Comparison of ENCODE assay signal across 10 mouse cellular contexts in the genomic region with DNA sequence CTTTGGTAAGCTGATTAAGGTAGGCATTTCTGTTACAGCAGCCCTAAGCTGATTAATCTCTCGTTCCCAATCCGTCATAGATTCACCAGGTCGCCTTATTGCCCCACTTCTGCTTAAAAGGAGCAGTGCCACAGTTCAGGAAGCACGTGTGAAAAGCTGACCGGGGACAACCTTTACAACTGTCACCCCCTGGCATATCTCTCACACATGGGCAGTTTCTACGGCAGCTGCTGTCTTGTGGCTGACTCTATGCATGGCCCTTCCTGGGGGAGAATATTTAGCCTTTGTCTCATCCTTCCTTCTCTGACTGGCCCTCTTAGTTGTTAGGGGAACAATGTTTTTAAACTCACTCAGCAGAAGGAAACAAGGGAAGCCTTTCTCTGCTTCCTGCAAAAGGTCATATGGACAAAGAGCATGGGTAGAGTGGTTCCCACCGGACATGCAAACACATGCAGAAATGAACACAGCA.
DNase-seq lines count a peak whose midpoint lies in the region; ATAC-seq and TF ChIP-seq lines count a peak whose summit lies in the region.
"Had no signal": no experiment of that assay in that cellular context is flagged by ENCODE, and none has a peak within 500 bp of the region (broad histone marks: within the 10 kb centered on the region; RNA-seq: fewer than 3 reads in every experiment).

No protein-coding gene starts in this region.

- no peak for DNase-seq in layer of hippocampus, adult 2 months (ENCODE audit: low spot score in 2 of 2)
- no peak for DNase-seq in layer of hippocampus, adult 18-20 months (ENCODE audit: low spot score in 2 of 2)
- peak; percentile 33 for DNase-seq in kidney, adult 18-20 months
- peak; percentile 26 for DNase-seq in mesoderm, embryonic 11.5 days (ENCODE audit: low read depth, low spot score)
- DNase-seq in right cerebral cortex, postnatal 25 days: no peak
- DNase-seq in cerebellum, adult 9-11 months: no peak
- DNase-seq: adrenal gland, postnatal 14 days had no signal

- peak overlapping the region; percentile 10; the same call in 1 of the 2 replicates for H3K27ac ChIP-seq in layer of hippocampus, adult 2 months
- H3K27ac ChIP-seq: intestine, embryonic 15.5 days had no signal

- peak; percentile 76 for ATAC-seq in common myeloid progenitor, adult 5-6 weeks (replicated peaks; ENCODE audit: low read depth, poor library complexity, severe bottlenecking)
- ATAC-seq: intestine, embryonic 15.5 days had no signal

- no peak for TF ChIP-seq CTCF in layer of hippocampus, adult 2 months (conservative IDR thresholded peaks at IDR 0.05)

- no peak overlapping the region for H3K4me3 ChIP-seq in layer of hippocampus, adult 2 months
- H3K4me3 ChIP-seq: erythroblast, embryonic 14.5 days; intestine, embryonic 15.5 days had no signal

Comparison
In these comparisons a context has a peak if more than half of its experiments do, and no peak if none do; other contexts are left out.
1. DNase-seq: peak in kidney, adult 18-20 months (single experiment) and mesoderm, embryonic 11.5 days (single experiment); none in layer of hippocampus, adult 2 months (0 of 2), layer of hippocampus, adult 18-20 months (0 of 2), right cerebral cortex, postnatal 25 days (single experiment) and cerebellum, adult 9-11 months (single experiment).